Mouse (Mus musculus) neural tube, embryonic 15.5 days (tissue): ENCODE data around the gene Psg22. TPM values are rescaled to one million over a fixed set of nuclear protein-coding genes. Genes with fewer than 3 reads are reported as not detected.
A peak's percentile ranks its signal among the peaks of the same experiment; 100 is the strongest.
"Not testable (repeated sequence)": the region's sequence is repeated elsewhere in the genome, so short reads cannot be mapped to it uniquely, and the experiment has no call there.

Experiments used
- ATAC-seq: fragments of 200-750 bp; cut with Nextera tagmentation; 2 replicates; pipeline ENCODE4 v1.8.0; 2017; ENCODE audit warnings: mild to moderate bottlenecking, moderate TSS enrichment, moderate library complexity; ENCODE audit not compliant: low FRiP score
- H3K27ac ChIP-seq: fragments of 300-500 bp; sonication (generic); replicated peaks from 2 replicates; pipeline ENCODE4 v1.5.1; 2015; ENCODE audit warnings: mild to moderate bottlenecking, inconsistent platforms
- H3K27me3 ChIP-seq: fragments of 300-500 bp; sonication (generic); replicated peaks from 2 replicates; pipeline ENCODE4 v1.6.1; 2015; ENCODE audit warnings: inconsistent platforms
- H3K36me3 ChIP-seq: fragments of 300-500 bp; sonication (generic); 2 replicates; pipeline ENCODE4 v1.6.1; 2015; ENCODE audit warnings: inconsistent platforms
- H3K4me1 ChIP-seq: fragments of 300-500 bp; sonication (generic); 2 replicates; pipeline ENCODE4 v1.6.1; 2015; ENCODE audit warnings: inconsistent platforms
- H3K4me2 ChIP-seq: fragments of 300-500 bp; sonication (generic); 2 replicates; pipeline ENCODE4 v1.6.1; 2015; ENCODE audit warnings: inconsistent platforms, mild to moderate bottlenecking, moderate library complexity
- H3K4me3 ChIP-seq: fragments of 300-500 bp; sonication (generic); replicated peaks from 2 replicates; pipeline ENCODE4 v1.5.1; 2015; ENCODE audit warnings: mild to moderate bottlenecking, inconsistent platforms
- H3K9ac ChIP-seq: fragments of 300-500 bp; sonication (generic); replicated peaks from 2 replicates; pipeline ENCODE4 v1.6.1; 2015; ENCODE audit warnings: mild to moderate bottlenecking, inconsistent platforms
- H3K9me3 ChIP-seq: fragments of 300-500 bp; sonication (generic); replicated peaks from 2 replicates; pipeline ENCODE4 v1.6.1; 2016; ENCODE audit warnings: inconsistent platforms
- WGBS: fragments of 180-500 bp; shearing (Covaris S2); methylation state at CpG from one replicate; pipeline ENCODE4 v1.1.7; 2015; ENCODE audit warnings: mixed read lengths; 5-methylcytosine and 5-hydroxymethylcytosine counted together
- polyA plus RNA-seq: library from polyadenylated mRNA; unstranded; fragments of >200 nt; fragmentation: Nextera tagmentation; extraction: Ambion mirVana; gene quantifications from 2 replicates; pipeline ENCODE4 v1.2.1, GENCODE M21; 2015

Psg22 gene
- polyA plus RNA-seq, 1 experiment from 2014 or later = not detected

DNA sequence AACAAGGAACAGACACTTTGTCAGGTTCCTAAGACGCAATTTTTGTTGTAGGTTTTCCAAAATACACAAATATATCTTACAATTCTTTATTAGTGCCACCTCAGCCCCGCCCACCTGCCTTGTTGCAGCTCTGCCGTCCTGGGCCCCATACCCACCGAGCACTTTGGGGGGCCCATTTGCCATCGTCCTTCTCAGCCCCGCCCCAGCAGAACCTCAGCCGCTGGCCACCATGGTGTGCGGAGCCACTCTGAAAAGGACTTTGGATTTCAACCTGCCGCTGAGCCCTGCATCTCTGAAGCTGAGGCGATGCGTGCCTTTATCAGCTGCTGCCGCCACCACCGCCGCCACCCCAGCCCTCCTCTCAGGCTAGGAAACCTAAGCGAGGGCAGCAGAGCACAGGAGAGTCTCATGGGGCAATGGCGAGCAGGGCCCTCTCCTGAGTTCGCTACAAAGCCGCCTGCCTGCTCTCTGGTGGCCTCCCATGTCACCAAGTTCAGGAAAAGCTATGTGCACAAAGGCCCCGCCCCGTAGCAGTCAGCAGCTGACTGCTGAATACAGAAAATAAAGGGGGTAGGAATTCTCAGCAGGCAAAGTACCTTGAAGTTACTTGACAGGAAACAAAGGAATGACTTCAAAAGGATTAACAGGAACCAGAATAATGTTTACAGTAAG lies 28.4 kb downstream of the Psg22 start:
- Histone ChIP-seq H3K27ac (no peak overlapping the region), H3K4me1 (peaks cover 5% of the 10 kb centered on the region; the same call in 1 of the 2 replicates), H3K9ac (0 out of 2 replicates have a peak overlapping the region, but pooled peaks have one; percentile 26), H3K27me3 (peaks cover 13% of the 10 kb centered on the region), H3K4me2 (peak overlapping the region; percentile 53), H3K9me3 (no peaks in the 10 kb centered on the region), H3K36me3 (no peaks in the 10 kb centered on the region), H3K4me3 (peak overlapping the region; percentile 34)
- ATAC-seq = peak; percentile 46; the same call in 1 of the 2 replicates
- 8% methylated on average over 20 of the region's 20 CpGs for WGBS

DNA sequence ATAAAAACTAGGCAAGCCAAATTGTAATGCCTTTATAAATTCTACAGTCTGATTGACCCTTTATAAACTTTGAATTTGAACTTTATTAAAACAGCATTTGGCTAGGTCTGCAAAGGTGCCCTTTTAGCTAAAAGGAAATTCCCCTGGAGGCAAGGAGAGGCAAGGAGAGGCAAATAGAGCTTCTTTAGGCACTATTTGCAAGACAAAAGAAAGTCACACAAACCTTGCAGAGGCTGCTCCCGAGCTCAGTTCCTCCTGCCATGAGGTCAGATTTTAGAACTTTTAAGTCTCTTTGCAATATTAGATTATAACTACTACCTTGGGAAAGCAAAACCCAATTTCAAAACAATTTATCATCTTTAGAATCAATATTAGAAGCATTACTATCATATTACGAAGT lies 29.5 kb downstream of the Psg22 start:
- not testable (repeated sequence) for H3K4me2 ChIP-seq, H3K36me3 ChIP-seq, H3K4me3 ChIP-seq, ATAC-seq, H3K27ac ChIP-seq, H3K9ac ChIP-seq, H3K4me1 ChIP-seq, H3K9me3 ChIP-seq
- peaks cover 13% of the 10 kb centered on the region for H3K27me3 ChIP-seq
- WGBS = 44% methylated on average over 2 of the region's 2 CpGs

DNA sequence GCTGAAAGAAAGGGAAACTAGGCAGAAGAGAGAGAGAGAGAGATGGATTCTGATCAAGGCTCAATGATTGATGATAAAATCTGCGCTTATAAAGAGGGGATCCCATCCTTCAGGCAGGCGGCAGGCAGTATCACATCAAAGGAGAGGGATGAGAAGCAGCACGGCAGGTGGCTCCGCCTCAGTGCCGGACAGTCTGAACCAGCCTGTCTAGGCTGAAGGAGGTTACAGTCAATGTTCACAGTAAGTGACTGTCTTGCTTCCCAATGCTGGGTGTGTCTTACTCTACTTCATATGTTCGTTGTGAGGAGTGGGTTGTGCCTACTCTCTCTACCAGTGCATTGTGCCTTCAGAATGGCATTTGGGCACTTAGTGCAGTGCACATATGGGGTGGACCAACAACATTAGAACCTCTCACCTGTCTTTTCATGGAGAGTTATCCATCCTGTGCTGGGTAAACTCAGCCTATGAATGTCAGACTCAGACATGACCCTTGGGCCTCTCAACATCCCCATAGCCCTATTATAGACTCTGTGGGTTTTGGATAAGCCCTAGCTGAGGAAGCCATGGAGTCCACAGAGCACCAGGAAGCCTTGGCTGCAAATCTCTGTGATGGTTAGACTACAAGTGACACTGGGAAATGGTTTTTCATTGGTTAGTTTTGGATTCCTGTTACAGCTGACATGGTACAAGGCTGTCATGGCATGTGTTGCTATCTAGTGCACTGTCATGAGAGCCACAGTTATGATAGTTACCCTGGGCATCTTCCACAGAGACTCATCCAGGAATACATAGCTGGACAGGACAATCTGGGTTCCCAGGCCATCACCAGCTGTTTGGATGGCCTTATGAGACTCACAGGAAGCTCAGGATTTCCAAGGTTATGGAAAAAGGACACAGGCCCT lies 31.4 kb downstream of the Psg22 start:
- Histone ChIP-seq H3K9ac (no peak overlapping the region), H3K36me3 (no peaks in the 10 kb centered on the region), H3K9me3 (no peaks in the 10 kb centered on the region), H3K27ac (no peak overlapping the region), H3K27me3 (peaks cover 13% of the 10 kb centered on the region), H3K4me1 (peaks cover 5% of the 10 kb centered on the region; the same call in 1 of the 2 replicates), H3K4me3 (no peak overlapping the region), H3K4me2 (no peak overlapping the region)
- WGBS = 18% methylated on average over 6 of the region's 6 CpGs
- ATAC-seq = peak; percentile 64; the same call in 1 of the 2 replicates

DNA sequence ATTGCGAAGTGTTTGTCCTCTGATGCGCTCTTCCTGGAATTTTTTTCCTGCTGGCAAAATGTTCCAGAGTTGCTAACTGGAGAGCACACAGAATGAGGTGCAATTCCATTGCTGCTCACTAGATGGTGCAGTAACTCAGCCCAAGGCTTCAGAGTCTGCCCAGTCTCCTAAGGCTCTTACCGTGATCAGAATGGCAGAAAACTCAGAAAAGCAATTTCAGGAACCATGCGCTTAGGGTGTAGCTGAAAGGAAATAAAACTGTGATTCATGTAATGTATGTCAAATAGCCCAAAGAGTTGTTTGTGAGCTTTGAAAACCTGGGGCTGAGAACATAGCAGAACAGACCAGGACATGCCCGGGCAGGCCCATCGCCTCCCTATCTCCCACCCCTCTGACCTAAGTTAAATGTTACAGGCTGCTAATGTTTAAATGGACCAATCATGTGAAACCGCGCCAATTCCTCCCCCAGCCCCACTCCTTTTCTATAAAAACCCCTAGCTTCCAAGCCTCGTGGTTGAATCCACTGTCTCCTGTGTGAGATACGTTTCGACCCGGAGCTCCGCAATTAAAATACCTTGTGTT lies 32.1 kb downstream of the Psg22 start:
- peak; percentile 93 for ATAC-seq
- not testable (repeated sequence) for H3K4me1 ChIP-seq, H3K9ac ChIP-seq, H3K9me3 ChIP-seq, H3K36me3 ChIP-seq, H3K4me3 ChIP-seq, H3K27ac ChIP-seq
- 51% methylated on average over 11 of the region's 13 CpGs for WGBS
- peaks cover 13% of the 10 kb centered on the region for H3K27me3 ChIP-seq
- H3K4me2 ChIP-seq = peak overlapping the region; percentile 25; the same call in 1 of the 2 replicates

DNA sequence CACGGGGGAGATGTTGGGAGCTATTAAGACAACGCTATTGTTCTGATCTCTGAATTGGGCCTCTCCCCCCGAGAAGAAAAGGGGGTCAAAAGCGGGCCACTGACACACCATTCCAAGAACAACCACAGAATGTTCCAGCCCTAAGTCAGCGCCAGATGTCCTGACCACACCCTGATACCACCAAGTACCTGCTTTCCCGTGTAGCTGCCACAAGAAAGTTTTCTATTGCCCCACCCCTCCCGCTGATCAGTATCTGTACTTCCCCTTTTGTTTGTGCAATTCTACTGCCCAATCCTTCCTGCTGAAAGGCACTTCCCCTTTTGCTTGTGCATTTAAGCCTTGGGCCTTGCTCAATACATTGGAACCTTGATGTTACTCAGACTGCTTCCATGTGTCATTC lies 42.3 kb downstream of the Psg22 start:
- H3K27ac ChIP-seq, H3K4me2 ChIP-seq, H3K9ac ChIP-seq, ATAC-seq, H3K9me3 ChIP-seq, H3K27me3 ChIP-seq, H3K36me3 ChIP-seq, H3K4me3 ChIP-seq, H3K4me1 ChIP-seq: not testable (repeated sequence)
- WGBS = 89% methylated on average over 7 of the region's 7 CpGs

DNA sequence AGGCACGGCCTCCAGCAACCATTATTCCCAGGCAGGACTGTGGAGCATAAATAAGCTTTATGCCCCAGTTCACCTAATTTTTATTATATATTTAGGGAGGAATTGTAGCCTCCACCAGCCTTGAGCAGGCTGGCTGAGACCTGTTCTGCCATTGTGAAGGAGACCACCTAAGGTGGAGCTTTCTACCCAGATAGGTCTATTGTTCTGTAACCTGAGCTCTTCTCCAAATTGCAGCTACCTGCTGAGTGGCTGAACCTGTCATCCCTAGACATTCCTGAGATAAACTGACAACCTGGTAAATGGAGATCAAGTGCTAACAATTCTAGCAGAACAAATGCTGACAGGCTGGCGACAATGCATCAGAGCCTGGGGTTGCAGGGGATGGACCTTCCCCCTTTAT lies 45.0 kb downstream of the Psg22 start:
- not testable (repeated sequence) for H3K36me3 ChIP-seq, H3K4me1 ChIP-seq, H3K9me3 ChIP-seq, H3K9ac ChIP-seq, H3K27ac ChIP-seq, H3K27me3 ChIP-seq, H3K4me2 ChIP-seq, H3K4me3 ChIP-seq, ATAC-seq
- 50% methylated on average over 1 of the region's 2 CpGs for WGBS

Other genes with a start within 250 kb of the Psg22 start
- gene Psg26, start 233.9 kb upstream of the Psg22 start, polyA plus RNA-seq = not detected in 2 replicates
- gene Psg25, start 185.8 kb upstream of the Psg22 start, polyA plus RNA-seq = not detected in 2 replicates
- gene Psg27, start 150.8 kb upstream of the Psg22 start, polyA plus RNA-seq = not detected in 2 replicates
- gene Psg23, start 101.6 kb upstream of the Psg22 start, polyA plus RNA-seq = not detected in 2 replicates
- gene Psg21, start 61.4 kb upstream of the Psg22 start, polyA plus RNA-seq = not detected in 2 replicates
- not detected in 2 replicates for gene Psg20, start 31.9 kb upstream of the Psg22 start, polyA plus RNA-seq
- not detected in 2 replicates for gene Psg19, start 80.4 kb downstream of the Psg22 start, polyA plus RNA-seq
- 0.14 TPM in 1 of 2 replicates, not detected in the other for gene Psg17, start 103.5 kb downstream of the Psg22 start, polyA plus RNA-seq
- gene Mill2, start 121.9 kb downstream of the Psg22 start, polyA plus RNA-seq = 0.51 and 0.70 TPM in 2 replicates
- 19.2 and 26.6 TPM in 2 replicates for gene Pglyrp1, start 153.2 kb downstream of the Psg22 start, polyA plus RNA-seq
- gene Ccdc61, start 192.3 kb downstream of the Psg22 start, polyA plus RNA-seq = 29.9 and 31.9 TPM in 2 replicates
- 9.4 and 10.6 TPM in 2 replicates for gene Nova2, start 207.8 kb downstream of the Psg22 start, polyA plus RNA-seq